Mouse (Mus musculus) 416B (cell line): ENCODE data around the gene Tmem178b.

Source experiments
- DNase-seq: peaks from one replicate; pipeline ENCODE4 v3.0.0; 2011; ENCODE audit warnings: low read depth

Gene Tmem178b

GRCm38 (mm10) chr6:40161381-40161780, 288.3 kb downstream of the Tmem178b start:
- DNase-seq, result no peak

GRCm38 (mm10) chr6:40173559-40173958, 300.5 kb downstream of the Tmem178b start:
- DNase-seq, result no peak

GRCm38 (mm10) chr6:40177870-40178269, 304.8 kb downstream of the Tmem178b start:
- no peak for DNase-seq

GRCm38 (mm10) chr6:40180551-40180950, 307.5 kb downstream of the Tmem178b start:
- no peak for DNase-seq

GRCm38 (mm10) chr6:40200661-40201060, 327.6 kb downstream of the Tmem178b start:
- DNase-seq, result no peak

- DNase-seq, result no peak
These were observed 329.5 kb downstream of the Tmem178b start for GRCm38 (mm10) chr6:40202602-40203001.

- no peak for DNase-seq
These were observed 332.3 kb downstream of the Tmem178b start for GRCm38 (mm10) chr6:40205380-40205779.

- no peak for DNase-seq
These were observed 334.9 kb downstream of the Tmem178b start for GRCm38 (mm10) chr6:40208014-40208413.

- DNase-seq, result no peak
These were observed 336.1 kb downstream of the Tmem178b start for GRCm38 (mm10) chr6:40209172-40209571.

- no peak for DNase-seq
These were observed 344.1 kb downstream of the Tmem178b start for GRCm38 (mm10) chr6:40217154-40217553.

- no peak for DNase-seq
These were observed 344.6 kb downstream of the Tmem178b start for GRCm38 (mm10) chr6:40217651-40218050.

- no peak for DNase-seq
These were observed 347.6 kb downstream of the Tmem178b start for GRCm38 (mm10) chr6:40220634-40221120.

GRCm38 (mm10) chr6:40225585-40226280, 352.7 kb downstream of the Tmem178b start:
- no peak for DNase-seq

- no peak for DNase-seq
These were observed 355.9 kb downstream of the Tmem178b start for GRCm38 (mm10) chr6:40228981-40229380.

- no peak for DNase-seq
These were observed 356.9 kb downstream of the Tmem178b start for GRCm38 (mm10) chr6:40229985-40230384.

GRCm38 (mm10) chr6:40234066-40234465, 361.0 kb downstream of the Tmem178b start:
- no peak for DNase-seq

GRCm38 (mm10) chr6:40235793-40236470, 362.9 kb downstream of the Tmem178b start:
- DNase-seq, result peak; percentile 75

GRCm38 (mm10) chr6:40236841-40237765, 364.0 kb downstream of the Tmem178b start:
- DNase-seq, result peak; percentile 45

- DNase-seq, result no peak
These were observed 365.8 kb downstream of the Tmem178b start for GRCm38 (mm10) chr6:40238857-40239256.

- DNase-seq, result no peak
These were observed 367.6 kb downstream of the Tmem178b start for GRCm38 (mm10) chr6:40240671-40241070.

GRCm38 (mm10) chr6:40247398-40247946, 374.4 kb downstream of the Tmem178b start:
- no peak for DNase-seq

- DNase-seq, result no peak
These were observed 376.9 kb downstream of the Tmem178b start for GRCm38 (mm10) chr6:40249939-40250338.
